Mouse (Mus musculus): ENCODE measurements at regions not wholly inside any gene's neighbourhood (a gene's known extent, or its start where the extent isn't known, plus 50 kb on each side); places are given as distances from the start of the nearest gene placed in this dataset.

GRCm38 (mm10) chr9:9606322-9606721 is 367.4 kb upstream of the Arhgap42 start:
- Histone ChIP-seq H3K36me3 (replicated peaks; ENCODE audit: control insufficient read depth, insufficient read depth, low read depth, low read length) (no peaks in the 10 kb centered on the region), H3K27ac (replicated peaks; ENCODE audit: low read depth, low read length) (no peak overlapping the region), H3K27me3 (ENCODE audit: control insufficient read depth, insufficient read depth, low read length) (no peaks in the 10 kb centered on the region), H3K4me2 (ENCODE audit: low read depth, low read length) (no peak overlapping the region), H3K9me3 (replicated peaks; ENCODE audit: control insufficient read depth, low read length) (no peaks in the 10 kb centered on the region), H3K4me3 (ENCODE audit: low read depth, low read length) (no peak overlapping the region), H3K4me1 (ENCODE audit: control insufficient read depth, insufficient read depth, low read length) (no peaks in the 10 kb centered on the region), H3K9ac (replicated peaks; ENCODE audit: low read length) (no peak overlapping the region)
- WGBS: 86% methylated on average over 1 of the region's 1 CpGs
- DNase-seq (ENCODE audit: low spot score) (no peak), ATAC-seq (replicated peaks; ENCODE audit: insufficient number of reproducible peaks, low FRiP score, low TSS enrichment, low read depth) (no peak)

DNA sequence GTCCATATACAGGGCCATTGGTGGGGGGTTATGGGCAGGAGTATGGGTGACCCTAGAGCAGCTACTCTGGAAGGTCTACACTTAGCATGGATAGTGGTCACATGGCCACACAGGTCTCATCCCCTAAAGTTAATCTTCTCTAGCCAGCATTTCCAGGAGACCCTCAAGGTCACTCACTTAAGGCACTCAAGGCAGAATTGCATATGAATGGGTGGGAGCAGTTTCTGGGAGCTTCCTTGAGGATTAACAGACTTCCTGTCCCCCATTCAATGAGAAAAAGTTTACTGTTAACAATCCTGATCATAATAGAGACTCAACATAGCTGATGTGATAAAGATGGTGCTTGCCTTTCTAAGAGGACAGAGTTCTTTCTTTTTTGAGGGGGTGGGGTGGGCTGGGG is 352.4 kb upstream of the Arhgap42 start:
- H3K27me3 ChIP-seq (ENCODE audit: control insufficient read depth, insufficient read depth, low read length): no peaks in the 10 kb centered on the region
- no peak for ATAC-seq (replicated peaks; ENCODE audit: insufficient number of reproducible peaks, low FRiP score, low TSS enrichment, low read depth)

GRCm38 (mm10) chr9:9583011-9583605 is 344.2 kb upstream of the Arhgap42 start:
- no peak overlapping the region for H3K4me3 ChIP-seq (ENCODE audit: low read depth, low read length)
- no peaks in the 10 kb centered on the region for H3K36me3 ChIP-seq (replicated peaks; ENCODE audit: control insufficient read depth, insufficient read depth, low read depth, low read length)
- ATAC-seq (replicated peaks; ENCODE audit: insufficient number of reproducible peaks, low FRiP score, low TSS enrichment, low read depth): no peak
- no peaks in the 10 kb centered on the region for H3K4me1 ChIP-seq (ENCODE audit: control insufficient read depth, insufficient read depth, low read length)
- DNase-seq (ENCODE audit: low spot score): no peak
- H3K4me2 ChIP-seq (ENCODE audit: low read depth, low read length): no peak overlapping the region
- no peak overlapping the region for H3K9ac ChIP-seq (replicated peaks; ENCODE audit: low read length)
- 77% methylated on average over 2 of the region's 2 CpGs for WGBS
- H3K27me3 ChIP-seq (ENCODE audit: control insufficient read depth, insufficient read depth, low read length): no peaks in the 10 kb centered on the region
- no peaks in the 10 kb centered on the region for H3K9me3 ChIP-seq (replicated peaks; ENCODE audit: control insufficient read depth, low read length)
- no peak overlapping the region for H3K27ac ChIP-seq (replicated peaks; ENCODE audit: low read depth, low read length)

More for the DNA sequence above, 352.4 kb upstream of the Arhgap42 start:
- H3K27ac ChIP-seq (replicated peaks; ENCODE audit: low read depth, low read length): no peak overlapping the region
- DNase-seq (ENCODE audit: low spot score): no peak
- no peak overlapping the region for H3K4me3 ChIP-seq (ENCODE audit: low read depth, low read length)
- no peaks in the 10 kb centered on the region for H3K9me3 ChIP-seq (replicated peaks; ENCODE audit: control insufficient read depth, low read length)
- no peaks in the 10 kb centered on the region for H3K36me3 ChIP-seq (replicated peaks; ENCODE audit: control insufficient read depth, insufficient read depth, low read depth, low read length)
- H3K9ac ChIP-seq (replicated peaks; ENCODE audit: low read length): no peak overlapping the region
- no peaks in the 10 kb centered on the region for H3K4me1 ChIP-seq (ENCODE audit: control insufficient read depth, insufficient read depth, low read length)
- no peak overlapping the region for H3K4me2 ChIP-seq (ENCODE audit: low read depth, low read length)

DNA sequence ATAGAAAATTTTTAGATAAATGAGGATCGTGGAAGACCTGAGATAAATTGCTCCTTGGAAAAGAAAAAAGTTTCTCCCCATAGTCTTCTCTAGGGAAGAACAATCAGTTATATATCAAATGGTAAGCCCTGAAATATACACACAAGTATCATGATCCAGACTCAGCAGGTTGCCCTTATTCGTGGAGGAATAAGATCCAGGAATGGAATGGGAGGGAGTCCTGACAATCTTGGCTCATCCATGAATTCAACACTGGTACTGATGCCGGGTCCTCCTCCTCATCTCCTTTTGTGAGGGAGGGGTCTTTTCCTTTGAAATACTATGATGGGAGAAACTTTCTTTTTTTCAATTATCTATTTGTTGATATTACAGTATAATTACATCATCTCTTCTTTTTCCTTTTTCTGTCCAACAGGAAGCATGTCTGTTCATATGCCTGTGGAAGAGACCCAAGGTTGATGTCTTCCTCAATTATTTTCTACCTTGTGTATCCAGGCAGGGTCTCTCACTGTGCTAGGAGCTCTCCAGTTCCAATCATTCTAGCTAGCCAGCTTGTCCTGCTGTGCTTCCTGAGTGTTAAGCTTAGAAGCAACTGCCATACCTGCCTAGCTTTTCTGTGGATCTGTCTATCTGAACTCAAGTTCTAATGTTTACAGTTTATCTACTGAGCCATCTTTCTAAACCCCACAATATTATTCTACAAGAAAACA is 343.6 kb upstream of the Arhgap42 start:
- DNase-seq (ENCODE audit: low spot score) (no peak), ATAC-seq (replicated peaks; ENCODE audit: insufficient number of reproducible peaks, low FRiP score, low TSS enrichment, low read depth) (no peak)
- H3K4me2 ChIP-seq (ENCODE audit: low read depth, low read length): no peak overlapping the region
- H3K36me3 ChIP-seq (replicated peaks; ENCODE audit: control insufficient read depth, insufficient read depth, low read depth, low read length): no peaks in the 10 kb centered on the region
- no peak overlapping the region for H3K9ac ChIP-seq (replicated peaks; ENCODE audit: low read length)
- no peak overlapping the region for H3K27ac ChIP-seq (replicated peaks; ENCODE audit: low read depth, low read length)
- H3K4me1 ChIP-seq (ENCODE audit: control insufficient read depth, insufficient read depth, low read length): no peaks in the 10 kb centered on the region
- H3K9me3 ChIP-seq (replicated peaks; ENCODE audit: control insufficient read depth, low read length): no peaks in the 10 kb centered on the region
- H3K27me3 ChIP-seq (ENCODE audit: control insufficient read depth, insufficient read depth, low read length): no peaks in the 10 kb centered on the region
- WGBS: 84% methylated on average over 3 of the region's 3 CpGs
- no peak overlapping the region for H3K4me3 ChIP-seq (ENCODE audit: low read depth, low read length)

DNA sequence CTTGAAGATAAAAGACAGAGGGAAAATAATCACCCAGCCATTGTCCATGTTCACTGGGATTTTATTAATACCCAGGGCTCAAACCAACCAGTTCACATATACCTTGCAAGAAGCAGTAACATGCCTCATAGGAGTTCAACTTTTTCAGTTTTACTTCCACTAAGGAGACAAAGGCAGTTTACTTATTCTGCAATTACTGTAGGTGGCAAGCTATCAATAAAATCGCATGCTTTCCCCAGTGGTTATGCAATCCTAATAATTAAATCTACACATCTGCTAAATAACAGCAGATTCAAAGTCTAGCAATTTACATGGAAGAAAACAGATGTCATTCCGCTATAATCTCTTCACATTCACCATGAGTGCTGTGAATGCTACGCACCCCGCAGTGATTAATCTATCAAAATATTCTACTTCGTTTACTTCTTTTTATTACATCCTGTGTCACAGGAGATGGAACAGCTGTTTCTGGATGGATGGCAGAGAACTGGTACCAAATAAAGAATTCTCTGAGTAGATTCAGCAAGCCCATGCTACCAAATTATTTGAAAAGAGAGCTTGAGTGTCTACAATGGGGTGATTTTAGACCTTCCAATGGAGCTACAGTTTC is 329.2 kb upstream of the Arhgap42 start:
- no peaks in the 10 kb centered on the region for H3K4me1 ChIP-seq (ENCODE audit: control insufficient read depth, insufficient read depth, low read length)
- H3K9ac ChIP-seq (replicated peaks; ENCODE audit: low read length): no peak overlapping the region
- H3K4me3 ChIP-seq (ENCODE audit: low read depth, low read length): no peak overlapping the region
- ATAC-seq (replicated peaks; ENCODE audit: insufficient number of reproducible peaks, low FRiP score, low TSS enrichment, low read depth) (no peak), DNase-seq (ENCODE audit: low spot score) (no peak)
- H3K9me3 ChIP-seq (replicated peaks; ENCODE audit: control insufficient read depth, low read length): no peaks in the 10 kb centered on the region
- H3K36me3 ChIP-seq (replicated peaks; ENCODE audit: control insufficient read depth, insufficient read depth, low read depth, low read length): no peaks in the 10 kb centered on the region
- 84% methylated on average over 5 of the region's 5 CpGs for WGBS
- H3K4me2 ChIP-seq (ENCODE audit: low read depth, low read length): no peak overlapping the region
- no peak overlapping the region for H3K27ac ChIP-seq (replicated peaks; ENCODE audit: low read depth, low read length)
- no peaks in the 10 kb centered on the region for H3K27me3 ChIP-seq (ENCODE audit: control insufficient read depth, insufficient read depth, low read length)

DNA sequence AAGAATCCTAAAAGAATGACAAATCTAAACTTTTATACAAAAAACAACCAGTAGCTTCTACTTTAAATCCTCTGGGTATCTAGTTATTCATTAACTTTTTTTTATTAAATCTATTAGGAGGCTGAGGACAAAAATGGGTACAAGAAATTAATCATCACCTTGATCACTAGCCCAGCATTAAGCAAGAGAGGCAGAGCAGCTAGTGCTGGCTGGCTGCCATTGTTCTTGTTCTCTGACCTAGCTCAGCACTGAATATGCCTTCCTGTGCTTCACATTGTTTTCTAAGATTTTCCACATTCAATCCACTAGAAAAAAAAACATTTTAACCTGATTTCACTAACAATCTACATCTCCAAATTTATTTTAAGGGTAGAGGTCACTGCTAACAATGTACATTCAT is 325.6 kb upstream of the Arhgap42 start:
- no peaks in the 10 kb centered on the region for H3K36me3 ChIP-seq (replicated peaks; ENCODE audit: control insufficient read depth, insufficient read depth, low read depth, low read length)
- H3K4me3 ChIP-seq (ENCODE audit: low read depth, low read length): no peak overlapping the region
- no peaks in the 10 kb centered on the region for H3K4me1 ChIP-seq (ENCODE audit: control insufficient read depth, insufficient read depth, low read length)
- H3K4me2 ChIP-seq (ENCODE audit: low read depth, low read length): no peak overlapping the region
- DNase-seq (ENCODE audit: low spot score) (no peak), ATAC-seq (replicated peaks; ENCODE audit: insufficient number of reproducible peaks, low FRiP score, low TSS enrichment, low read depth) (no peak)
- no peaks in the 10 kb centered on the region for H3K9me3 ChIP-seq (replicated peaks; ENCODE audit: control insufficient read depth, low read length)
- H3K9ac ChIP-seq (replicated peaks; ENCODE audit: low read length): no peak overlapping the region
- H3K27me3 ChIP-seq (ENCODE audit: control insufficient read depth, insufficient read depth, low read length): no peaks in the 10 kb centered on the region
- H3K27ac ChIP-seq (replicated peaks; ENCODE audit: low read depth, low read length): no peak overlapping the region

GRCm38 (mm10) chr9:9548657-9549056 is 309.8 kb upstream of the Arhgap42 start:
- ATAC-seq (replicated peaks; ENCODE audit: insufficient number of reproducible peaks, low FRiP score, low TSS enrichment, low read depth): no peak
- no peak overlapping the region for H3K4me3 ChIP-seq (ENCODE audit: low read depth, low read length)
- no peaks in the 10 kb centered on the region for H3K27me3 ChIP-seq (ENCODE audit: control insufficient read depth, insufficient read depth, low read length)
- H3K9ac ChIP-seq (replicated peaks; ENCODE audit: low read length): no peak overlapping the region
- no peak for DNase-seq (ENCODE audit: low spot score)
- no peak overlapping the region for H3K4me2 ChIP-seq (ENCODE audit: low read depth, low read length)
- no peaks in the 10 kb centered on the region for H3K4me1 ChIP-seq (ENCODE audit: control insufficient read depth, insufficient read depth, low read length)
- no peaks in the 10 kb centered on the region for H3K9me3 ChIP-seq (replicated peaks; ENCODE audit: control insufficient read depth, low read length)
- H3K27ac ChIP-seq (replicated peaks; ENCODE audit: low read depth, low read length): no peak overlapping the region
- H3K36me3 ChIP-seq (replicated peaks; ENCODE audit: control insufficient read depth, insufficient read depth, low read depth, low read length): no peaks in the 10 kb centered on the region

DNA sequence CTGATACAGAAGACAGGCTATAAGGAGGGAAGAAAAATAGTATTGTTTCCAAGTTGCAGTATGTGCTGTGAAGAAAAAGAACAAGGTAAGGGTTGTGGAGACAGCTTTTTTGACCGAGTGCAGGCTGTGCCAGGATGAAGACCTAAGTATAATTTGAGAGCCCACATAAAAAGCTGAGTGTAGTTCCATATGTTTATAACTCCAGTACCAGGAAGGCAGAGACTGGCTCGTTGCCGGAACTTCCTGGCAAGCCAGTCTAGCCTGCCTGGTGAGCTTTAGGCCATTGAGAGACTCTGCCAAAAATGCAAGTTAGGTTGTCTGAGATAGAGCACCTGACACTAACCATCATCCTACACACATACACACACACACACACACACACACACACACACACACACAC is 308.7 kb upstream of the Arhgap42 start:
- Histone ChIP-seq H3K27ac (replicated peaks; ENCODE audit: low read depth, low read length) (no peak overlapping the region), H3K36me3 (replicated peaks; ENCODE audit: control insufficient read depth, insufficient read depth, low read depth, low read length) (no peaks in the 10 kb centered on the region), H3K4me2 (ENCODE audit: low read depth, low read length) (no peak overlapping the region), H3K9me3 (replicated peaks; ENCODE audit: control insufficient read depth, low read length) (no peaks in the 10 kb centered on the region), H3K27me3 (ENCODE audit: control insufficient read depth, insufficient read depth, low read length) (no peaks in the 10 kb centered on the region), H3K4me3 (ENCODE audit: low read depth, low read length) (no peak overlapping the region), H3K9ac (replicated peaks; ENCODE audit: low read length) (no peak overlapping the region), H3K4me1 (ENCODE audit: control insufficient read depth, insufficient read depth, low read length) (no peaks in the 10 kb centered on the region)
- 80% methylated on average over 3 of the region's 3 CpGs for WGBS
- no peak for ATAC-seq (replicated peaks; ENCODE audit: insufficient number of reproducible peaks, low FRiP score, low TSS enrichment, low read depth)
- no peak for DNase-seq (ENCODE audit: low spot score)
